Mouse (Mus musculus) cerebellum, adult 2 months (tissue): ENCODE data around the gene Lpar3. TPM values are rescaled to one million over a fixed set of nuclear protein-coding genes. Genes with fewer than 3 reads are reported as not detected.

Experiments used
- DNase-seq, 2 experiments: peaks; one replicate each; pipeline ENCODE4 v3.0.0; 2021
- H3K27ac ChIP-seq: fragments of 200-500 bp; 2 replicates; pipeline ENCODE4 v1.5.1; 2012; ENCODE audit warnings: low read length, control low read depth, inconsistent platforms; ENCODE audit not compliant: insufficient read depth
- H3K27me3 ChIP-seq: fragments of 200-500 bp; 2 replicates; pipeline ENCODE4 v1.6.1; 2012; ENCODE audit warnings: inconsistent platforms, mild to moderate bottlenecking, low read length, moderate library complexity; ENCODE audit not compliant: control insufficient read depth, insufficient read depth
- H3K4me1 ChIP-seq: fragments of 200-500 bp; 2 replicates; pipeline ENCODE4 v1.6.1; 2011; ENCODE audit warnings: low read length; ENCODE audit not compliant: control insufficient read depth, insufficient read depth
- H3K4me3 ChIP-seq: fragments of 200-500 bp; replicated peaks from 2 replicates; pipeline ENCODE3; 2011; ENCODE audit warnings: mild to moderate bottlenecking, low read depth, low read length, control low read depth; ENCODE audit not compliant: insufficient read depth
- CTCF ChIP-seq: fragments of 200-500 bp; IDR thresholded peaks from 2 replicates; pipeline ENCODE4 v1.5.1; 2011; ENCODE audit warnings: low read depth, mild to moderate bottlenecking, control low read depth, low read length, moderate library complexity, borderline replicate concordance; ENCODE audit not compliant: insufficient read depth
- POLR2A ChIP-seq: fragments of 200-500 bp; IDR thresholded peaks from 2 replicates; pipeline ENCODE4 v1.6.1; 2011; ENCODE audit warnings: low read length, control low read depth, borderline replicate concordance; ENCODE audit not compliant: insufficient read depth
- WGBS: fragments of 180-500 bp; shearing (Covaris S2); methylation state at CpG from one replicate; pipeline ENCODE4 v1.1.7; 2018; 5-methylcytosine and 5-hydroxymethylcytosine counted together
- polyA plus RNA-seq: library from polyadenylated mRNA; depleted of rRNA; stranded (reverse); fragments of >200 nt; gene quantifications from 2 replicates; pipeline ENCODE4 v1.2.3, GENCODE M21; 2012

Lpar3 gene
- polyA plus RNA-seq, 1 experiment = 0.23 TPM

DNA sequence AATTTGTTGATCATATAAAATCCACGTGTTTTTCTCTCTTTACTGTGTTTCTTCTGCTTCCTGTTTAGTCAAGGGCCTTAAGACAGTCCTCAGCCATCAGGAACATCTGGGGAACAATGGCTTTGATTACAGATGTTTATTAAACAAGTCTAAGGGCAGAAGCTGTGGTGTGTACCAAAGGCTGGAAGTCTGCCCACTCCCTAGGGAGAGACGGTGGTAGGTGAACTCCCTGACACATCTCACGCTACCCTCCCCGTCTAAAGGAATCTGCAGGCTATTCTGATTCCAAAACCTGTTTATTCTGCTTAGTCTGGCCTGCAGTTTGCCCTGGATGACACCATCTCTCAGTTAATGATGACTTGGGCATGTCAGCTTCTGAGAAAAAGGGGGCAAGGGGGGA, 13.0 kb downstream of the Lpar3 start:
- H3K27ac ChIP-seq = no peak overlapping the region
- H3K27me3 ChIP-seq = no peaks in the 10 kb centered on the region; the same call in 1 of the 2 replicates
- DNase-seq = no peak
- H3K4me1 ChIP-seq = no peaks in the 10 kb centered on the region
- TF ChIP-seq POLR2A (no peak), CTCF (no peak)
- no peak overlapping the region for H3K4me3 ChIP-seq
- 49% methylated on average over 4 of the region's 4 CpGs for WGBS

DNA sequence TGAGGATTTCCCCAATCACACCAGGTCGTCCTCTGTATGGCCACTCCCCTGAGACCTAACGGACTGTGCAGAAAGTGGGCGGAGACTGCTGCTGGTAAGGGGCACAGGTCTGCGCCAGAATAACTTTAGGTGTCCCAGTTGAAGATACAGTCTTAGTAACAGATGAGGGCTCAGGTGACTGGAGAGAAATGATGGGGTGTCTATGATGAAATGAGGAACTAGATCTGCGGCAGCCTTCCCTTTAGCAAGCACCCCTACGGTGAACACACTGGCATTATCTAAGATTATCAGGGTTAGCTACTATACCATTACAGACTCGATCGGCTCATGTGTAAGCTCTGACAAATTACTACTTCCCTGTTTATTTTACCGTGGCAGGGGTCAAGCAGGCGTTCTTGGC, 13.8 kb downstream of the Lpar3 start:
- Histone ChIP-seq H3K4me3 (no peak overlapping the region), H3K27ac (no peak overlapping the region), H3K4me1 (no peaks in the 10 kb centered on the region), H3K27me3 (no peaks in the 10 kb centered on the region; the same call in 1 of the 2 replicates)
- no peak for TF ChIP-seq CTCF
- no peak for TF ChIP-seq POLR2A
- DNase-seq = no peak
- 77% methylated on average over 10 of the region's 10 CpGs for WGBS

DNA sequence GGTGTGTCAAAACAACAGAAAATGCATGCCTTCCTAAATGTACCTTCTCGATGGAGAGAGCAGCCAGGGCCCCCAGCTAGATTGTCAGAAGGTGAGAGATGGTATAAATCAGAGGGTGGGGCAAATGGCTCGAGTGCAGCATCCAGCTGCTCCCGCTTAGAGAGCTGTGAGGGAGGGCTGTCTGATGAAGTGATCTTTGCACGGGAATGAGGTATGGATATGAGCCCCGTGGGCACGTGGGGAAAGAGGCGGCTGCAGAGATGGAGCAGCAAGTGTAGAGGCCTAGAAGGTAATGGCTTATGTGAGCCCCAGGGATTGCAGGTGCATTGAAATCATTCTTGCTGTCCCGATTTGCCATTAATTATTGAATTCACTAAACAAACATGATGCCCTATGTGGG, 15.5 kb downstream of the Lpar3 start:
- no peak for DNase-seq
- no peak overlapping the region for H3K4me3 ChIP-seq
- TF ChIP-seq POLR2A = no peak
- no peak for TF ChIP-seq CTCF
- no peak overlapping the region for H3K27ac ChIP-seq
- no peaks in the 10 kb centered on the region; the same call in 1 of the 2 replicates for H3K27me3 ChIP-seq
- WGBS = 62% methylated on average over 8 of the region's 8 CpGs
- H3K4me1 ChIP-seq = no peaks in the 10 kb centered on the region

DNA sequence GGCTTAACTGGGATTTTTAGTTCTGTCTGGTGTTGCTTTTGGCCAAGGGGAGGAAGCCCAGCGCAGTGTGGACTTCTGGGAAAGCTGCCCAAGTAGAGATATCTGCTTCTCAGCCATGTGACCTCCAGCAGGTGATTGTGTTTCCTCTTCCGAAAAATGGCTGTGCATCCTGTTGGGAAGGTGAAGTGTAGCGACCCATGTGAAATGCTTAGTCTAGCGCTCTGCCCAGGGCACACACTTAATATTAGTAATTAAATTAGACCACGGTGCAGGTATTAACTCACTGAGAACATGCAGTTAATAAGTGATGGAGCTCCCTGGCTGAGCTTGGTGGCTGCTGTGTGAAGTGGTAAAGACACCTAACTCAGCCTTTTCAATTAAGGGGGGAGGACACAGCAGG, 16.9 kb downstream of the Lpar3 start:
- TF ChIP-seq POLR2A (no peak), CTCF (no peak)
- WGBS = 39% methylated on average over 5 of the region's 5 CpGs
- Histone ChIP-seq H3K27me3 (no peaks in the 10 kb centered on the region; the same call in 1 of the 2 replicates), H3K4me3 (no peak overlapping the region), H3K27ac (no peak overlapping the region), H3K4me1 (no peaks in the 10 kb centered on the region)
- no peak for DNase-seq

DNA sequence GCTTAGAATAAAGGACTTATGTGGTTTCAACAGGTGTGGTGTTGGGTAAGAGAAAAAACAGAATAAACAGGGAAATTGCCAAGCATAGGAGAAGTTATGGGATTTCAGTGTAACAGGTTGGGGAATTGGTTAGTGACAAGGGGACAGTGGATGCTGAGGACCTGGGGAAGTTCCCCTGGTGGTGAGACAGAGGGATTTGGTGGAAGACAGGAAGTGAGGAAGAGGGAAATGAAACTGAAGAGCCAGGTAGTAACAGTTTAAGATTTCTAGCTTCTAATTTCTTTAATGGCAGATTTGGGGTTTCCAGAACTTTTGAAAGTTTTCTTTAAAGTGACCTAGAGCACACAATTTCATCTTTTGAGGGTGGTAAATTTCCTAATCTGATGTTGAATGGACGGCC, 23.9 kb downstream of the Lpar3 start:
- no peak for TF ChIP-seq CTCF
- DNase-seq = no peak
- WGBS = 89% methylated on average over 1 of the region's 1 CpGs

DNA sequence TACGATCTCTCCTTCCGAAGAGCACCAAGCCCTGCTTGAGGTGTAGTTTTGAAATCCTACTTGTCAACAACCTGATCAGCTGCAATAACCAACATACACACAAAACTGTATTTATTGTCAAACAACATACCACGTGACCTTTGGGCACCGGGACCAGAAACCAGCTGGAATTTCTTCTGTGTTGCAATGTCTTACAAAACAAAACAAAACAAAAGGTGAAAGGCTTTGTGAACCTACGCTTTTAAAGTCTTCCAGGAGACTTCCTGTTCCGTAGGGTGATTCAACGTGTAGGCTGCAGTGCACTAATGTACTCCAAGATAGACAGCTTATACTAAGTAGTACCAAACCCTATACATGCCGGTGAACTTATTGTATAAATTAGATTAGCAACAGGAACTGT, 25.8 kb downstream of the Lpar3 start:
- no peak for DNase-seq
- 86% methylated on average over 8 of the region's 8 CpGs for WGBS
- H3K4me3 ChIP-seq = no peak overlapping the region
- no peak overlapping the region for H3K27ac ChIP-seq
- TF ChIP-seq POLR2A = no peak
- no peak for TF ChIP-seq CTCF
- no peaks in the 10 kb centered on the region; the same call in 1 of the 2 replicates for H3K27me3 ChIP-seq
- no peaks in the 10 kb centered on the region for H3K4me1 ChIP-seq

More for the DNA sequence above, 23.9 kb downstream of the Lpar3 start:
- Histone ChIP-seq H3K27me3 (no peaks in the 10 kb centered on the region; the same call in 1 of the 2 replicates), H3K4me3 (no peak overlapping the region), H3K4me1 (no peaks in the 10 kb centered on the region), H3K27ac (no peak overlapping the region)

DNA sequence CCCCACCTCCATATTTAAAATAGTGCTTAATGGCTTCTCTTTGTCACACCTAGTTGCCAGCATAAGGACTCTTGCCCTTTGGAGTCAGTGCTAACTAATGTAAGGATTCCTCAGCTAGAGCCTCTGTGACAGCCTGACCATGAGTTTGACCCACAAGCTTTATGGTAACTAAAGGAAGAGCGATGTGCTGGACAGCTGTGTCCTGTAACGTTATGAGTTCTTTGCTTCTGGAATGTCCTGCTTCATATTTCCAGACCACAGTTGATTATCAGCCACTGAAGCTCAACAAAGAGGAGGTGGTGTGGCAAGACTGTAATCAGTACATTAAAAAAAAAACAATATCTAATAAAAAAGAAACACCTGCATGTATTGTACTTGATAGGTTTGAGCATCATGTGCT, 26.2 kb downstream of the Lpar3 start:
- no peak for TF ChIP-seq POLR2A
- TF ChIP-seq CTCF = no peak
- 95% methylated on average over 2 of the region's 2 CpGs for WGBS

DNA sequence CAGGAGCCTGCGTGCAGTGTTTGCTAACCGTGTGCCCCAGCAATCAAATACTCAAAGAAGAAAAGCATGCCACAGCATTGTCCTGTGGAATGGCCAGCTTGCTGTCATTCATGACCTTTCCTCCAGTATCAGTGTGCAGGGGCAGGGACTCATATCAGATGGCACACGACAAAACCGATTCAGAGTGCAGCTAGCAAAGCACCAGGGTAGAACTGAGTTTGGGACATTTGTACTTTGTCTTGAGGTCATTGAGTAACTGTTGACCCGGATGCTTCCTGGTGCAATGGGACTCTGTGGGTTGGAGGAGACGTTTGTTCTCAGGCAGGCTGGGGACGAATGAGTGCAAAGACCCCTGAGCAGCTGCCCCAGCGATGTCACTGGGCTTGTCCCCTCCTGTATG, 29.1 kb downstream of the Lpar3 start:
- TF ChIP-seq CTCF = no peak
- TF ChIP-seq POLR2A = no peak
- no peak overlapping the region for H3K4me3 ChIP-seq
- H3K4me1 ChIP-seq = no peaks in the 10 kb centered on the region
- H3K27ac ChIP-seq = no peak overlapping the region
- DNase-seq = no peak
- 80% methylated on average over 8 of the region's 8 CpGs for WGBS
- no peaks in the 10 kb centered on the region for H3K27me3 ChIP-seq

More for the DNA sequence above, 26.2 kb downstream of the Lpar3 start:
- Histone ChIP-seq H3K4me3 (no peak overlapping the region), H3K27me3 (no peaks in the 10 kb centered on the region), H3K4me1 (no peaks in the 10 kb centered on the region), H3K27ac (no peak overlapping the region)
- no peak for DNase-seq

DNA sequence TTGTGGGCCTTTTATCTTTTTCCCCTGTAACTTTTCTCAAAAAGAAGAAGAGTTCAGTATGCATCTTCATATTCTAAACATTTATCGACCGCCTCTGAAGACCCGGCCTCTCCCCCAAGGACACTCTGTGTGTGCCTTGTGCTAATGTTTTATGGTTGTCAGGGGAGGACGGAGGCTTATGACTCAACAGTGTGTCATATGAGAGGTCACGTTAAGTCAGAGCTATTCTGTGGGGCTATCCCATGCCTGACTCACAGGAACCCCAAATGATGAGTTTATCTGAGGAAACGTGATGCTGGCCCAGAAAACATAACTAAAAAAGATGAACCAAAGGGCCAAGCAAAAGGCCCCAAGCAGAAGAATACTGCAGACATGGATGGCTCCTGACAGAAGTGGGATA, 31.0 kb downstream of the Lpar3 start:
- Histone ChIP-seq H3K27ac (no peak overlapping the region), H3K4me1 (no peaks in the 10 kb centered on the region), H3K4me3 (no peak overlapping the region), H3K27me3 (no peaks in the 10 kb centered on the region)
- no peak for DNase-seq
- WGBS = 83% methylated on average over 6 of the region's 6 CpGs
- TF ChIP-seq CTCF (no peak), POLR2A (no peak)
